Mouse (Mus musculus) thymus, adult 2 months (tissue): ENCODE measurements at regions not wholly inside any gene's neighbourhood (a gene's known extent, or its start where the extent isn't known, plus 50 kb on each side); places are given as distances from the start of the nearest gene placed in this dataset.

Source experiments
- DNase-seq: peaks from one replicate; pipeline ENCODE4 v3.0.0; 2021
- H3K27ac ChIP-seq: fragments of 200-500 bp; 2 replicates; pipeline ENCODE4 v1.5.1; 2012; ENCODE audit warnings: low read length, control low read depth; ENCODE audit not compliant: control insufficient read depth, insufficient read depth
- H3K27me3 ChIP-seq: fragments of 200-500 bp; 2 replicates; pipeline ENCODE4 v1.6.1; 2012; ENCODE audit warnings: mild to moderate bottlenecking, low read length, moderate library complexity, mixed read lengths; ENCODE audit not compliant: control insufficient read depth, insufficient read depth
- H3K36me3 ChIP-seq: fragments of 200-500 bp; 2 replicates; pipeline ENCODE4 v1.6.1; 2012; ENCODE audit warnings: mild to moderate bottlenecking, low read length, moderate library complexity; ENCODE audit not compliant: control insufficient read depth, insufficient read depth
- H3K4me1 ChIP-seq: fragments of 200-500 bp; replicated peaks from 2 replicates; pipeline ENCODE4 v1.6.1; 2012; ENCODE audit warnings: low read length; ENCODE audit not compliant: control insufficient read depth, insufficient read depth
- H3K4me3 ChIP-seq: fragments of 200-500 bp; 2 replicates; pipeline ENCODE4 v1.5.1; 2012; ENCODE audit warnings: mild to moderate bottlenecking, low read length, control low read depth, moderate library complexity; ENCODE audit not compliant: control insufficient read depth, insufficient read depth
- CTCF ChIP-seq: fragments of 200-500 bp; IDR thresholded peaks from 2 replicates; pipeline ENCODE4 v1.5.1; 2012; ENCODE audit warnings: mild to moderate bottlenecking, control low read depth, low read length, moderate library complexity, borderline replicate concordance; ENCODE audit not compliant: control insufficient read depth, poor library complexity, insufficient read depth; ENCODE audit errors: extremely low read depth
- POLR2A ChIP-seq: fragments of 200-500 bp; IDR thresholded peaks from 2 replicates; pipeline ENCODE4 v1.6.1; 2012; ENCODE audit warnings: mild to moderate bottlenecking, low read length, control low read depth, moderate library complexity; ENCODE audit not compliant: control insufficient read depth, poor library complexity, insufficient read depth; ENCODE audit errors: extremely low read depth
- WGBS: fragments of 180-500 bp; shearing (Covaris S2); methylation state at CpG from one replicate; pipeline ENCODE4 v1.1.7; 2018; 5-methylcytosine and 5-hydroxymethylcytosine counted together

- H3K27me3 ChIP-seq: no peaks in the 10 kb centered on the region
- H3K4me1 ChIP-seq: no peaks in the 10 kb centered on the region
- H3K36me3 ChIP-seq: no peaks in the 10 kb centered on the region
- H3K4me3 ChIP-seq: no peak overlapping the region
- DNase-seq: no peak
- no peak for TF ChIP-seq CTCF
- no peak for TF ChIP-seq POLR2A
- 94% methylated on average over 3 of the region's 3 CpGs for WGBS
- no peak overlapping the region for H3K27ac ChIP-seq
These were observed 293.5 kb upstream of the Camk1g start for GRCm38 (mm10) chr1:193663587-193663986.

- TF ChIP-seq POLR2A (no peak), CTCF (no peak)
- H3K4me1 ChIP-seq: no peaks in the 10 kb centered on the region
- DNase-seq: no peak
- no peaks in the 10 kb centered on the region for H3K36me3 ChIP-seq
- WGBS: 78% methylated on average over 3 of the region's 3 CpGs
- no peak overlapping the region for H3K27ac ChIP-seq
- H3K4me3 ChIP-seq: no peak overlapping the region
- H3K27me3 ChIP-seq: no peaks in the 10 kb centered on the region
These were observed 292.2 kb upstream of the Camk1g start for GRCm38 (mm10) chr1:193662166-193662890.

- TF ChIP-seq POLR2A: no peak
- TF ChIP-seq CTCF: no peak
- Histone ChIP-seq H3K4me1 (no peaks in the 10 kb centered on the region), H3K36me3 (no peaks in the 10 kb centered on the region), H3K27ac (no peak overlapping the region), H3K4me3 (no peak overlapping the region), H3K27me3 (no peaks in the 10 kb centered on the region)
- 87% methylated on average over 4 of the region's 4 CpGs for WGBS
- no peak for DNase-seq
These were observed 291.3 kb upstream of the Camk1g start for GRCm38 (mm10) chr1:193661377-193661776.

- Histone ChIP-seq H3K36me3 (no peaks in the 10 kb centered on the region), H3K27me3 (no peaks in the 10 kb centered on the region), H3K27ac (no peak overlapping the region), H3K4me1 (no peaks in the 10 kb centered on the region), H3K4me3 (no peak overlapping the region)
- TF ChIP-seq CTCF (no peak), POLR2A (no peak)
- DNase-seq: no peak
- 88% methylated on average over 14 of the region's 14 CpGs for WGBS
These were observed 285.1 kb upstream of the Camk1g start for GRCm38 (mm10) chr1:193655076-193655677.

GRCm38 (mm10) chr1:193650275-193650674 lies 280.2 kb upstream of the Camk1g start:
- no peaks in the 10 kb centered on the region for H3K36me3 ChIP-seq
- TF ChIP-seq POLR2A (no peak), CTCF (no peak)
- H3K4me1 ChIP-seq: no peaks in the 10 kb centered on the region
- DNase-seq: peak; percentile 3
- H3K27ac ChIP-seq: no peak overlapping the region
- no peak overlapping the region for H3K4me3 ChIP-seq
- H3K27me3 ChIP-seq: no peaks in the 10 kb centered on the region

- Histone ChIP-seq H3K27ac (no peak overlapping the region), H3K4me1 (no peaks in the 10 kb centered on the region), H3K4me3 (no peak overlapping the region), H3K36me3 (no peaks in the 10 kb centered on the region), H3K27me3 (no peaks in the 10 kb centered on the region)
- 98% methylated on average over 1 of the region's 1 CpGs for WGBS
- DNase-seq: no peak
- TF ChIP-seq POLR2A: no peak
- no peak for TF ChIP-seq CTCF
These were observed 279.3 kb upstream of the Camk1g start for GRCm38 (mm10) chr1:193649400-193649799.
